Mouse (Mus musculus): ENCODE results near the gene Taf5.

Taf5 gene

GRCm38 (mm10) chr19:47067096-47067882 is at the start of gene Taf5:
Taf5 (plus strand) TSS chr19:47067746.
- peak; percentile 97 for DNase-seq (ENCODE audit: low spot score)

GRCm38 (mm10) chr19:47017831-47018230 is 49.7 kb upstream of the Taf5 start:
- no peak for DNase-seq (ENCODE audit: low spot score)

GRCm38 (mm10) chr19:47018330-47018729 is 49.2 kb upstream of the Taf5 start:
- no peak for DNase-seq (ENCODE audit: low spot score)

- DNase-seq (ENCODE audit: low spot score) = no peak
Observed at GRCm38 (mm10) chr19:47019326-47019725, 48.2 kb upstream of the Taf5 start.

- DNase-seq (ENCODE audit: low spot score) = no peak
Observed at GRCm38 (mm10) chr19:47022709-47023108, 44.8 kb upstream of the Taf5 start.

DNA sequence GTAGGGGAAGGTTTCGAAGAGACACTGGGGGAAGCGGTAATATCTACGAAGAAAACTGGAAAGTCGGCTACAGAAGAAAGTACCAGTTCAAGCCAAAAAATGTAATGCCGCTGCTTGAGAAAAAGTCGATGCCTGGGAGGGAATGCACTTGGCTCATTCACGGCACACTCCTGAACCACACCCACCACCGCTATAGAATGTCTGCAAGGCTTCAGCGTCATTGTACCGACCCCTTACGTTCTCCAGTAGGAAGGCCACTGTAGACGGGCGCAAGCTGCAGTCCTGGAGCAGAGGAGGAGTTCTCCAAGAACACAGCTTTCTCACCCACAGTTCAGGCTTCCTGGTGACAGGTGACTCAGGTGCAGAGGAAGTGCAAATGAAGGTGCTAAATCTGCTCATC is 44.0 kb upstream of the Taf5 start:
- DNase-seq (ENCODE audit: low spot score) = no peak

GRCm38 (mm10) chr19:47024954-47025353 is 42.6 kb upstream of the Taf5 start:
- no peak for DNase-seq (ENCODE audit: low spot score)

DNA sequence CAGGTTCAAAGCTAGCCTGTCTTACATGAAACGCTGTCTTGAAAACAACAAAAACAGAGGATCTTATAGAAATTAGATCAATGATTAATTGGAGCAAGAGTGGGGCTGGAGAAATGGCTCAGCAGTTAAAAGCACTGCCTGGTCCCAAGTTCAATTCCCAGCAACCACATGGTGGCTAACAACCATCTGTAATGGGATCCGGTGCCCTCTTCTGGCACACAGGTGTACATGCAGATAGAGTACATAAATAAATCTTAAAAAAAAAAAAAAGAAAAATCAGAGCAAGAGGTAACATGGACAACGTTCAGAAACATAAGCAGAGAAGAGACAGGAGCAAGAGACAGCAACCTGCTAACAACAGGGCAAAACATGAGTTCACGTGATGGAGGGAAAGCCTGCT is 41.0 kb upstream of the Taf5 start:
- no peak for DNase-seq (ENCODE audit: low spot score)

GRCm38 (mm10) chr19:47029796-47030195 is 37.8 kb upstream of the Taf5 start:
- no peak for DNase-seq (ENCODE audit: low spot score)

DNA sequence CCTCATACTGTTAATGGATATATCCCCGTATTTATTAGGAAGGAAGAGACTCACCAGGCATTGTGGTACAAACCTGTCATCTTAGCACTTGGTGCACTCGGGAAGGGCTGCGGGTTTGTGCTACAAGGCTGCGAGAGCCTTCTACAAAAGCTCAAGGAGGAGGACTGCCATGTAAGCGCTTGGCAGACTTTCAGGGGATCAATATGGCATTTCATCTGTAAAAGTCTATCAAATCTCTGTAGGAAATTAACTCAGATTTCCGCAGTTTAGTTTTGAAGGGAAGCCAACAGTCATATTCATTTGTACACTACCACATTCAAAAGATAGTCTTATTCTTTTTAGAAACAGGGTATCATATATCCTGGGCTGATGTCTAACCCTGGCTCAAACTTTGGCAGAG is 35.8 kb upstream of the Taf5 start:
- DNase-seq (ENCODE audit: low spot score) = no peak

DNA sequence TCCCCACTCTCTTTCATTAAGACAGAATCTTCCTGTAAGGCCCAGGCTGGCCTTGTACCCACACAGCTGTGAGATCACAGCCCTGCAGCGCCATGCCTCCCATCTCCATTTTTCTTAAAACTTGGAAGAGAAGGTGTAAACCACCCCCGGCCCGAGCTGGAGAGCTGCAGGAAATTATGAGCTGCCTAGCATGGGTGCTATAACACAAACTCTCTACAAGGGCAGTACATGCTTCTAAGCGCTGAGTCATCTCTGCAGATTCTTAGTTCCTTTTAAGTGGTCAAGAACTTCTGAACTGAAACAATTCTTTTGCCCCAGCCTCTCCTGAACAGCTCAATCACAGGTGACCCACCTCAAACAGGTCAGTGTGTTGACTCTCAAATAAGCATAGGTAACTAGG is 32.6 kb upstream of the Taf5 start:
- no peak for DNase-seq (ENCODE audit: low spot score)

- DNase-seq (ENCODE audit: low spot score) = no peak
Observed at GRCm38 (mm10) chr19:47036596-47036995, 30.9 kb upstream of the Taf5 start.

DNA sequence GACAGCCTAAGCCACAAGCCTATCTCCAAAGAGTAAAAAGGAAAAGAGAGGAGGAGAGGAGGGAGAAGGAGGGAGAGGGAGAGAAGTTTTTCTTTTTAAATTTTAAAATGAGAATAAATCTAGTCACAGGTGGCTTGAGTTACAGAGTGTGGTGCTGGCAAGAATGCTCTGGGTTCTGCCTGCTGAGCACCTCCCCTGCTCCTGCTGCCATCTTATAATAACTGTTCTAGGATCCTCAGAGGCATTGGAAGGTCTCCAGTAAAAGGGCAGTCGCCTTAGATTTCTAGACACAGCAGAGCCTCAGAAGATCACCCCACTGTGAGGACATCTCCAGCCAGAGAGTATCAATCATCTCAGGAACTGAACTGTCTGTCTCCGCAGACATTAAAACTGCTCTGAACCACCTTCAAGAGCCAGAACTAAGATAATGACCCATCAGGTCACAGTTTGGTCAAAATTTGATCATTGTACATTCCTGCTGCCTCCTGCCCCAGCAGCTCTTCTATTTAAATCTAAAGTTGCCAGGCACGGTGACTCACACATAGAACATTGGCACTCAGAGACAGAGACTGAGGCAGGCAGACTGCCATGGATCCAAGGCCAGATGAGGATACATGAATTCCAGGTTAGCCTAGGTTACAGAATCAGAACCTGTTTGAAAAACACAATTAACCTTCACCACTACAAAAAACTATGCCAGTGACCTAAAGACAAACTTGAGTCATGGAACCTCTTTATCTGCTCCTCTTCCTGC is 26.6 kb upstream of the Taf5 start:
- no peak for DNase-seq (ENCODE audit: low spot score)

DNA sequence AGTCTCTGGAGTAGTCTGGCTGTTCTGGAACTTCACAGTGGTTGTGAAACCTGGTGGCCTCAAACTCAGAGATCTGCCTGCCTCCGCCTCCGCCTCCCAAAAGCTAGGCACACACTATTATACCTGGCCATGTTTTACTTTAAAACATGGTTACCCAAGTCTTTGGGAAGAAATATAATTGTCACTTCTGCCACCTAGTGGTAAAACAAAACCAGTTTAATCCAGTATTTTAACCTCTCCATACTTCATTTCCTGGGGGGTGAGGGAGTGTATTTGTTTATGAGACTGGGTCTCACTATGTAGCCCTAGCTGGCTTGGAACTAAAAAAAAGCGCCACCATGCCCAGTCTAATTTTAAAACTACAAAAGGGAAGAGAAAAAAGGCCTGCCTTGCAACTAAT is 23.9 kb upstream of the Taf5 start:
- no peak for DNase-seq (ENCODE audit: low spot score)

DNA sequence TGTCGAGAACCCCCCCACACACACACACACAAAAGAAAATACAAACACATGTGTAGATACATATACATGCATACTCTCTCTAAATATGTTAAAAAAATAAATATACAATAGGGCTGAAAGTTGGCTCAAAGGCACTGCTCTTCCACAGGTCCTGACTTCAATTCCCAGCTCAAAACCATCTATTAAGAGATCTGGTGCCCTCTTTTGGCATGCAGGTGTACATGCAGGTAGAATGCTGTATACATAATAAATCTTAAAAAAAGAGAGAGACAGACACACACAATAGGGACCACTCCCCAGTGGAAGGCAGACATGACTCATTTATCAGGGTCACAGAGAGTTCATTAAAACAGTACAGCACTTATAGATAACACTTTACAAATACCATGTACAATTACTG is 21.2 kb upstream of the Taf5 start:
- no peak for DNase-seq (ENCODE audit: low spot score)

DNA sequence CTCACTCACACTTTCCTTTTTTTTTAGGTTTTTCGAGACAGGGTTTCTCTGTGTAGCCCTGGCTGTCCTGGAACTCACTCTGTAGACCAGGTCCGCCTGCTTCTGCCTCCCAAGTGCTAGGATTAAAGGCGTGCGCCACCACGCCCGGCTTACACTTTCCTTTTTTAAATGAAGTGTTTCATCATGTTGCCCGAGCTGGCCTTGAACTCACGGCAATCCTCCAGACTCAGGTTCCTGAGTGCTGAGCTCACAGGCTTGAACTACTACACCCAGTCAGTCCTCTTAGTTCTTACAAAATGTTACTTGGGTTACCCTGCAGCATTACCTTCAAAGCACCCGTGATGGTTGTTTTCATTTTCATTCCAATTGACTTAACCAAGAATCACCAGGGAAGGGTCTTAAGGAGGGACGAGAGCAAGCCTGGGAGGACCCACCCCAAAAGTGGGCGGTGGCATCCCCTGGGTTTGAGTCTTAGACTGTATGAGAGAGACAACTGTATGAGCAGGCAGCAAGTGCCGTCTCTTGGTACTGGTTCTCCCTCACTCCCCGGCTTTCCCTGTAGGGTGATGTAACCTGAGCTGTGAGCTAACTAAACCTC is 20.2 kb upstream of the Taf5 start:
- no peak for DNase-seq (ENCODE audit: low spot score)

DNA sequence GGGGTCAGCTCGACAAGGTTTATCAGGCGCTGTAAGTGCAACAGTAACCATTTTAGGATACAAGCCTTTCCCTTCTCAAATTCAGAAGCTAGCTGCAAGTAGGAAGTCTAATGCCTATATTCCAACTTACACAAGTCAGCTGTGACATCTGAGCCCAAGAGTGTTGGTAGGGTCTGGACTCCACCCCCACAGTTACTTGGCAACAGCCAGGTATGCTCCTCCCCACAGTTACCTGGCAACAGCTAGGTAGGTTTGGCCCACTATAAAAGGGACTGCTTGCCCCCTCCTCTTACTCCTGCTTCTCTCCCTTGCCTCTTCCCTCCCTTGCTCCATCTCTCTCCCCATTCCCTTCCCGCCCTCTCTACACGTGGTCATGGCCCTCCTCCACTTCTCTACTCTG is 18.5 kb upstream of the Taf5 start:
- no peak for DNase-seq (ENCODE audit: low spot score)

DNA sequence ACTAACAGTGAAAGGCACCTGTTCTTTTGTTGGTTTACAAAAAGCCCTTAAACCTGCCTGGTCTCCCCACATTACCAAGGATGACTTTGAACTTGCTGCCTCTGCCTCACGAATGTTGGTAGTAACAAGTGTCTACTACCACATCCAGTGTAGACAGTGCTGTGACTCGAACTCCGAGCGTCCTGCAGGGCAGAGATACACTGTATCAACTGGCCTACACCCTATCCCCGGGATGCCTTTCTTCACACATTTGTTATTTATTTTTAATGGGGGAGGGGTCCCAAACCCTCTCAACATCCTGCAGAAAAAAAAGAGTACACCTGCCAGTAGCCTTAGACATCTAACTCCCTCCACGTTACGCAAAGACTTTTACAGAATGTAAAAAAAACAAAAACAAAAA is 17.7 kb upstream of the Taf5 start:
- no peak for DNase-seq (ENCODE audit: low spot score)

GRCm38 (mm10) chr19:47050271-47051032 is 17.1 kb upstream of the Taf5 start, which contains the start of gene Pcgf6:
Pcgf6 (minus strand) TSS chr19:47050906.
- peak; percentile 67 for DNase-seq (ENCODE audit: low spot score)

DNA sequence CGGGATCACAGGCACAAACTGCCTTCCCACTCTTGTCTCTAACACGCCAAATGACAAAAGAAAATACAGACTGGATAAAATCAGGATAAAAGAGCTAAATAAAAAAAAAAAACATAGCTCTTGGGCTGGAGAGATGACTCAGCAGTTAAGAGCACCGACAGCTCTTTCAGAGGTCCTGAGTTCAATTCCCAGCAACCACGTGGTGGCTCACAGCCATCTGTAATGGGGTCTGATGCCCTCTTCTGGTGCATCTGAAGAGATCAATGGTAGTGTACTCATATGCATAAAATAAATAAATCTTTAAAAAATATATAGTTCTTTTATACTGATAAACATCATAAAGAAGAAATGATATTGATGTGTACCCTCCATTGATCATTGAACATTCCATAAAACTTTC is 14.6 kb upstream of the Taf5 start:
- no peak for DNase-seq (ENCODE audit: low spot score)

DNA sequence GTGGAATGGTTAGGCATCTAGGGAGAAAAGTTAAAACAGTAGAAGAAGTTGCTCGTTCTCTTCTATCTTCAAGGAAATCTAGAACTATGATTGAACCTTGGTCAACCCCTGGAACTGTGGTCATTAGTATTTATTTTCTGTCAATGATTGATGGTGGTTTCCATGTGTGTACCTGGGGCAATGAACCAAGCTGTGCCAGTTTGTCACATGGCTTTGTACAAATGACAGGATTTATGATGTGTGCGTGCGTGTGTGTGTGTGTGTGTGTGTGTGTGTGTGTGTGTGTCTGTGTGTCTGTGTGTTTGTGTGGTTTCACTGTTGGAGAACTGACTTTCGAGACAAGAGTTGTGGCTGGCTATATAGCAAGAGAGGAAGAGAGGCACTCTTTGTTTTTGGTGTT is 14.1 kb upstream of the Taf5 start:
- no peak for DNase-seq (ENCODE audit: low spot score)

GRCm38 (mm10) chr19:47057684-47058083 is 9.9 kb upstream of the Taf5 start:
- no peak for DNase-seq (ENCODE audit: low spot score)

Data from spleen, adult 12 weeks (tissue).